Mouse (Mus musculus) spleen, postnatal 4 days (tissue): ENCODE data around the gene Ush1g.

ENCODE experiments used
- DNase-seq, 2 experiments: peaks; one replicate each; pipeline ENCODE4 v3.0.0; 2022; ENCODE audit warnings: low spot score in 2 of 2

Gene Ush1g

DNA sequence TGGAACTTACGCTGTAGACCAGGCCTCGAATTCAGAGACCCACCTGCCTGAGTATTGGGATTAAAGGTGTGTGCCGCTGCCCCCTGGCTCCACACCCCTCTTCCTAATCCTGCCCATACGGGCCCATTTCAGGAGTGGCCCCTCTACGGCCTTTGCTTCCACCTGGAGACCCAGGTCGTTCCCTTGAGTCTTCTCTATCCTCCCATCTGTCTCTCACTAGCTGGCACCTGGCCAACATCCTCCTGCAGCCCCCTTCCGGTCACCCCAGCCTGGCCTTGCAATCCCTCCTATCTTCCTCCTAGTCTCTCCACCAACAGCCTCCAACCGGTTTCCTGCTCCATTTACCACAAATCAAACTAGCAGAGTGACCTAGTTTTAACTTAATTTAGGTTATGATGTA lies 32.0 kb downstream of the Ush1g start:
- no peak for DNase-seq

DNA sequence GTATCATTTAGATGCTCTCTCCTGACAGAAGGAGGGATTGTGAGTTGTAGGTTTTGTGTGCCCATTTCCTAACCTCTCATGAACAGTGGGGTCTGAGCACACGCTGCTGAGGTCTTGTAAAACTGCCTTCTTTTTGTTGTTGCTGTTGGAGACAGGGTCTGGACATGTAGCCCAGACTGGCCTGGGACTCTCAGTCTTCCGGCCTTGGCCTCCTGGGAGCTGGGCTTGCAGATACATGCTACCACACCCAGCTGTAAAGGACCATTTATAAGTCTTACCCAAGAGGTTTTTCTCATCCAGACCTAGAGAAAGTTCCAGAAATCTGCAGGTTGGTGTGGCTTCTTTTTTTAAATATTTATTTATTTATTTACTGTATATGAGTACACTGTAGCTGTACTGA lies 33.5 kb downstream of the Ush1g start:
- no peak for DNase-seq

DNA sequence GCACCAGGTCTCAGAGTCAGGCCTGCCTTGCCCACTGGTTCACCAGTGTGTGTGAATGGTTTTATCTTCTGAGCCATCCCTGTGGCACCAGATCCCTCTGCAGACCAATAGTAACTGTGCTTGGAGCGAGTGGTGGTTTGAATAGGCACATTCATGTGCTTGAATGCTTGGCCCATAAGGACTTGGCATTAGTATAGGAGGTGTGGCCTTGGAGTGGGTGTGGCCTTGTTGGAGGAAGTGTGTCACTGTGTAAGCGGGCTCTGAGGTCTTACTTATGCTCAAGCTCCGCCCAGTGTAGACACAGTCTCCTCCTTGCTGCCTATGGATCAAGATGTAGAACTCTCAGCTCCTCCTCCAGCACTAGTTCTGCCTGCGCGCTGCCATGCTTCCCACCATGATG lies 34.5 kb downstream of the Ush1g start:
- DNase-seq = no peak

DNA sequence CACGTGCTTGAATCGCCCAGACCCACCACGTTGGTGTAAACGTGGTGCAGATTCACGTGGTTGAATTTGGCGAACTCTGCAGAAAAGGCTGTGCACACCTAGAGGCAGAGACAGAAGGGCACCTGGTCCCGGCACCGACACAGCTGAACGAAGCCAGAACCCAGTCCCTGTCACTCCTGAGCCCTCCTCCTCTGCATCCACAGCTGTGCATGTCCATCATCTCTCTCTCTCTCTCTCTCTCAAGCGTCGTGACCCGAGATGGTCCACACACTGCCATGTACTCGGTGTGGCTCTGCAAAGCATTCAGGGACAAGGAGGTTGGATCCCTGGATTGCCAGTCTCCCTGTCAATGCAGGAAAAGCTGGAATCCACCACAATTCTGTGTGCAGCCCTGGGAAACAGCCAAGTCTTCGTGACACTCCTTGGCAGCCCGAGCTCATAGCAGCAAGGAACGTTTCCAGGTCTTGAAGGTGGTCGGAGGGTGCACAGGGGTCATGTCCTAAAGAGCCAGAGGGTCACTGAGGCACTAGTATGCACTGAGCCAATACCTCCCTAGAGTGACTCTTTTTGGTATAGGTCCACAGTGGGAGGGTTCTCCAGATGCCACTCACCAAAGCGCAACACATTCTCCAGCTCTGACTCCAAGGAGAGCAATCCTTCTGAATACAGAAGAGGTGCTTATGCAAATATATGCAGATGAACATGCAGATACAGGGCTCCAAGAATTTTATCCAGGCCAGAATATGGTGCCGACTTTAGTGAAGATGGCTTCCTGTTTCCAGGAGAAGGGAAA lies 35.4 kb downstream of the Ush1g start:
- DNase-seq = no peak

DNA sequence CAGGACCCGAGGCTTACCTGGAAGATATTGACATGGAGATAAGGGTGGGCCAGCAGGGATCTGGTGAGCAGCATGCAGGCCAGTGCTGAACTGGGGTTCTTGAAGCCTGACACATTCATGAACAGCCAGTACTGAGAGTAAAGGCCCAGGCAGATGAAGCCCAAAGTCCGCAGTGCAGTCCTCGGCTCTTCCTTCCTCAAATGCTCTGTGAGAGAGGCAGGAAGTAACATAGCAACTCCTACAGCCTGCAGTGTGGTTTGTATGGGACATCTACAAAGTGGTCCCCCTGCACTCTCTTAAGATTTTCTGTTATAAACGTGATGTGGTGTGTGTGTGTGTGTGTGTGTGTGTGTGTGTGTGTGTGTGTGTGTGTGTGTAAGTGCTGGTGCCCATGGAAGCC lies 36.6 kb downstream of the Ush1g start:
- DNase-seq = no peak

DNA sequence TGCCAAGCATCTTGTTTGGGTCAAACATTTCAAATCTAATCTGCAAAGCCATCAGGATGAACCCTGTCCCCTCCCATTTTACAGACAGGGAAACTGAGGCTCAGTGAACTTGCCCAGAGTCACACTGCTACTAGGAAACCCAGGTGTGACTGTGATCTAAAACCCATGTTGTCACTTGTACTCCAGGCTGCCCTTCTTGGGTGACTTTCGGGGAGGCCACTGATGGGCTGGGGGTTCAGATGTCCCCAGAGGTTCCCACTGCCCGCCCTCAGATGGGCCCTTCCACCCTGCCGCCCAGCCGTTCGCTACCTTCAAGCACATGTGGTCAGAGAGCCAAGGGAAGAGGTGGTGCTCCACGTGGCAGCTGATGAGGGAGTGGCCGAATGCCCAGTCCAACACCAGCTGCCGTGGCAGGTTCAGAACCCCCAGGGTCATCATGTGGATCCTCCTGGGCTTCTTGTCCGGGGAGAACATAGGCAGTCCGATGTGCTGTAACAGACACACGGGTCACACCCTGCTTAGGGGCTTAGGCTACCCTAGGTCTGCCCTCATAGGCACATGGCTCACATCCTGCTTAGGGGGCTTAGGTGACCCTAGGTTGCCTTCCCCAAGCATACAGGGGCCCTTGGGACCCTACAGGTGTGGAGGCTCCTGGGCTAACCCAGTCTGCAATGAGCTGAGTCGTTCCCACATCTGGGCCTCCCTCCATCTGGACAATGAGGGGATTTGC lies 37.8 kb downstream of the Ush1g start:
- DNase-seq = no peak

DNA sequence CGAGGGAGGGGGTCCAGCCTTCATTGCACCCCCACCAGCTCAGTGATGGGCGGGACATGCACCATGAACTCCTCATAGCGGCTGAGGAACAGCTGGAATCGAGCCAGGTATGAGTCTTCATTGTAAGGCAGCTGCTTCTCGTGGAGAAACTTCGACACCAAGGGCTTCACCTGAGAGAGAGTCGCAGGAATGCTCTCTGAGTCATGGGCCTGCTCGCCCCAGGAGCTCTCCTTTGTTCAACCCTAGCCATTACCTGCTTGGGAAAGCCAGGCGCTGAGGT lies 38.4 kb downstream of the Ush1g start:
- no peak for DNase-seq

DNA sequence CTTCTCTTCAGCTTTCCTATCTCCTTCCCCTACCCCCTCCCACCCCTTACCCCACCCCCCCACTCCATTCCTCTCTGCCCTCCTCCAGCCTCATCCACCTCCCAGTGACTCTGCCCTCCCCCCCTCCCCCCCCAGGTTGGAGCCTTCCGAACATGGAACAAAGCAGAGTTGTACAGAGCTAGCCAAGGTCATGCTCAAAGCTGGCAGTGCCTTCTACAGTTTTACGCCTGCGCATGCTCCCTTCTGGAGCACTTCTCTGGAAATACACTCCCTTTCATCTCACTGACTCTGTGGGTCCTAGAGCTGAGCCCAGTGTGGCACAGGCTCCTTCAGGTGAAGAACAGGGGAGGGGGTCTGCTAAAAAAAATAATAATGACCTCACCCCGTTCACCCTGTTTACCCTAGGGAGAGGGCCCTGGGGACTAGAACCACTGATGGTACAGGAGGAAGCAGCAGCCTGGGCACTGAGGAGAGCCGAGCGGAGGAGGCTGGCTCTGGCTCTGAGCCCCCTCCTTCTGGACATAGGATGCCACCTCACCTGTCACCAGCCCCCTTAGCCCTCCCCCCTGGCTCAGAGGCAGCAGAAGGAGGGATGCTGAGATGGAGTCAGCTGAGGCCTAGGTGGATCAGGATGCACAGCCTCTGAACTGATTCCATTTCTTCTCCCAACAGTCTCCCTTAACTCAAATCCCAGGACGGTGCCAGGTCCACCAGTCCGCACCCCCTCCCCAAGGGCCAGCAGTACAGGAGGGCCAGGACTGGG lies 38.9 kb downstream of the Ush1g start:
- DNase-seq = no peak

DNA sequence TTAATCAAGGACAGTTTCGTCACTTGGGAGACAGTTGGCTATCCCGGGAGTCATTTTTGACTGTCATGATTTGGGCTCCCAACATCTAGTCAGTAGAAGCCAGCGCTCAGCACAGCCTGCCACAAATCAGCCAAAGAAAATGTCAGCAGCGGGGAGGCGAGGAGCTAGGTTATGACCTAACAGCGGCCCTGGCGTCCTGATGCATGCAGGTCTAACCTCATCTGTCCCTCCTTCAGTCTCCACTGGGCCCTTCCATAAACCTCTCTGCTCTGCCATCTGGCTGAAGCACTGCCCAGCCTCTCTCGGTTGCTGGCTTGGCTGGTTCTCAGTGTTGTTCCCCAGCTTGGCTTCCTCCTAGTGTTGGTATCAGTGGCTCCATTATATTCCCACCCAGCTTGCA lies 39.5 kb downstream of the Ush1g start:
- no peak for DNase-seq

DNA sequence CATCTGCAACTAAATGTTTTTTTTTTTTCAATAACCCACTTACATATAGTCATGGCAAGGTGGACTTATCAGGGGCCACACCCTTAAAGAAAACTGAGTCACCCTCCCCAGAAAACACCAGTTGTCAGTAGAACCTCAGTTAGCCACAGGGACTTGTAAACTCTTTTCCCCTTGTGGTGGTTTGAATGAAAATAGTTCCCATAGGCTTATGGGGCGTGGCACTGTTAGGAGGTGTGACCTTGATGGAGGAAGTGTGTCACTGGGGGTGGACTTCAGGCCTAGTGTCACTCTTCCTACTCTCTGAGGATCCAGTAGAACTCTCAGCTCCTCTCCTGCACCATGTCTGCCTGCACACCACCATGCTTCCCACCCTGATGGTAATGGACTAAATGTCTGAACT lies 42.1 kb downstream of the Ush1g start:
- DNase-seq = no peak

DNA sequence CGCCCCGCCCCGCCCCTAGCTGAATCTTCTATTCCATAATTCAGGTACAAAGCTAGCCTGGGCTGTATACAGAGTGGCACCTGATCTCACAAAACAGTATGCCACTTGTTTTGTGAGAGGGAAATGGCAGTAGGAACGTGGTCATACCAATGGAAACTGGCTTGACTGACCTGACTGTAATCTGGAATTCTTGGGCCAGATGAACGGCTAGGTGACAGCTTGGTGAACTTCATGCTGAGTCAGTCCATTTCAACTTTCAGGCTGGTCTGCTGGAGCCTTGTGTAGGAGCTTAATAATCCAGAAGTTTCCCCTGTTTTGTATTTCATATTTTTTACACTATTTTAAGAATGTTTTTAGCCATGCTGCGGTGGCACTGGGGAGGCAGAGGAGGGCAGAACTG lies 43.7 kb downstream of the Ush1g start:
- no peak for DNase-seq

DNA sequence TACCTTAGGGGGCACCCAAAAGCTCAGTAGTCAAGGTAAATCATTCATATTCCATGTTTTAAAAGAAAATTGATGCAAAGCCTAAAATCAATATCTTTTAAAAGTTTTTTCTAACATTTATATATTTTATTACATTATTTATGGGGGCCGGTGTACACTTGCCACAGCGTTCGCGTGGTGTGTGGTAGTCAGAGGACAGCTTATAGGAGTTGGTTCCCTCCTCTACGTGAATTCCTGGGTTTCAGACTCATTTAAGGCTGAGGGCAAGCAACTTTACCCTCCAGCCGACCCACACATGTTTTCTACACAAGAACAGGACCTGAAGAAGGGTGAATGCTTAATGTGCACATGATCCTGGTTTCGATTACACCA lies 44.3 kb downstream of the Ush1g start:
- no peak for DNase-seq

DNA sequence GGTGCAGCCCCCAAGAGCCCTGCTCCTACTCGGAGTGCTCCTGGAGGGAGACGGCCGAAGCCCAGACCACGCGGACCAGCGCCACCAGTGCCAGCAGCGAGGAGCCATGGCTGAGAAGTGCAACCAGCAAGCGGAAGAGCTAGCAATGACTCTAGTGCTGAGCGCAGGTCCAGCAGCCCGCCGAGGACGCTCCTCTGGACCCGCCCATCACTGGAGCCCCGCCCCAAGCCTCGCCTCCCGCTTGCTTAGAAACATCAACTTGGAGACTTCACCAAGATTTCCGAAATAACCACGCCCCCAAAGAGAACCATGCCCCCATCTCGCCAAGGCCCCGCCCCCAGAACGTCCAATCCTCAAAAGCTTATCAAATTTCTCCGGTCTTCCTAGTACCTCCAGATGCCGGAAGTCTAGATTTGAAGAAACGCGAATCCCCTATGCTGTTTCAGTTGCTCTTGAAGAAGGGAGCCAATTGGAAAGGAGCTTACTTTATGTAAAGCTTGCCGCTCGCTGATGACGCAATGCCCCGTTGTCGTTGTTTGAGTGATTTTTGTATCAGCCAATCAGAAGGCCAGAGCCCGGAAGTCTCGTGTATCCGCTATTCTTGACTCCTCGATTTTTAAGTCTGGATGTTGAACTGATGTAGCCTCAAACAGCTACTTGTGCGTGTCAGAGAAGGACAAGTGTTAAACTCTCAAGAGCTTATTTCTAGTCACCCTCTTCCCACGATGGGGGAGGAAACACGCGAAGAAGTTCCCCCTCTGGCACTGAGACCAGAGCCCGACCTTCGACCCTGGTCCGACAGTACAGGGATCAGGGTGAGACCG lies 44.8 kb downstream of the Ush1g start, which contains the start of gene Fdxr:
TSS of gene Fdxr (minus strand) at position 271 of the 824 bp plus-strand sequence.
- DNase-seq = peak; percentile 97 to 98

DNA sequence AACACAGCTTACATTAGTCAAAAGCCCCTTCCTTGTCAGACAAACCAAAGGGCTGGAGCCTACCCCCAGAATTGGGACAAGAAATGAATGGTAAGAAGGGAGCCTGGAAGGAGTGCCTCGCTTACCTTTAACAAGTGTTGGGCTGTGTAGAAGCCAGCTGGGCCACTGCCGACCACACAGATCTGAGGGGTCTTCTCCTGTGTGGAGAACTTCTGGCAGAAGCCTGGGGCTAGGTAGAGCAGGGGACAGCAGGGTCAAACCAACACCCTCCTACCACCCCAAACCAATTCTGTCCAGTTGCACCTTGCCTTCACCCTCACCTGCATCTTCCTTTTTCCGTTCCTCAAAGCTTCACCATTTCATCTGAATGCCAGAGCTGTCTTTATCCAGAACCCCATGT lies 45.9 kb downstream of the Ush1g start:
- DNase-seq = no peak

DNA sequence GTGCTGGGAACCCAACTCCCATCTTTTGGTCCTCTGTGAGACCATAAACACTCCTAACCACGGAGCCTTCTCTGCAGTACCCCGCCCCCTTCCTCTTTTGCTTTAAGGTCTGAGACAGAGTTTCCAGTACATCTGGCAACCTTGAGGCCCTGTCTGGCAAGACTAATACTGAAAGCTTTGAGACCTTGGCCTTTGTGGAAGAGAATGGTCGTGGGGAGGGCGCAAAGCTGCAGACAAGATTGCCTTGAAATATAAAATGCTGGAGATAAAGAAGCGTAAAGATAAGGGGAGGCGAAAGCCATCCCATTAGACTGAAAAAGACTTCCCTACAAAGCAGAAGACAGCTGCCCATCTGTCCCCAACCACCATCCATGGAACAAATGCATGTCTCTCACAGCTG lies 46.3 kb downstream of the Ush1g start:
- DNase-seq = no peak

DNA sequence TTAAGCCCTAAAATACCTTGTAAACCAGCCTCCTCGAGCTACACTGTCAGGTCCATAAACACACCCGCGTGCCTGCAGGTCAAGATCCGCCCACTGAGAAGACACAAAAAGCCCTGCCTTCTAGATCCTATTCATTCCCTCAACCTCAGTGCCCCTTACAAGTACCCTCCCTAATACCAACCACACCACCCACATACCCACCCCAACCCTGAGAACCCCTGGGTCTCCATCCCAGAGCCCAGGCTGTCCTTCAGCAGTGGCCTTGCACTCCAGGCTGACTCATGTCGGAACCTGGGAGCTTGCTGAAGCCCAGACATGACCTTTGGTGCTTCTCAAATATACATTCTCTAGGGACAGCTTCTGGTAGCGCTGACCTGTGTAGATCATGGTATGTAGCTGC lies 47.1 kb downstream of the Ush1g start:
- DNase-seq = no peak

DNA sequence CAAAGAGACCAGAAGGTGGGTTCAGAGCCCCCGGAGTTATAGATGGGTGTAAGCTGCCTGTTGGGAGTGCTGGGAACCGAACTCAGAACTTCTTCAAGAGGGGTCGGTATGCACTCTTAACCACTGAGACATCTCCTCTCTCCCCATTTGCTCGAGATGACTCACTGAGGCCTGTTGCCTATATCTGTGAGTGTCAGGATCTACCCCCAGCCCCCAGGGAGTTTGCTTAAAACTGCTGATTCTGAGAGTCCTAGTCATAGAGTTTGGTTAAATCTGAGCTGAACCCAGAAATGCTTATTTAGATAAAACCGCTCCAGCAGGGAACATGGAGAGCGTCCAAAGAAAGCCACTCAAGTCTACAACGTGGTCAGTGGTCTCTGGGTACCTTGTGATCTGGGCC lies 47.7 kb downstream of the Ush1g start:
- no peak for DNase-seq

DNA sequence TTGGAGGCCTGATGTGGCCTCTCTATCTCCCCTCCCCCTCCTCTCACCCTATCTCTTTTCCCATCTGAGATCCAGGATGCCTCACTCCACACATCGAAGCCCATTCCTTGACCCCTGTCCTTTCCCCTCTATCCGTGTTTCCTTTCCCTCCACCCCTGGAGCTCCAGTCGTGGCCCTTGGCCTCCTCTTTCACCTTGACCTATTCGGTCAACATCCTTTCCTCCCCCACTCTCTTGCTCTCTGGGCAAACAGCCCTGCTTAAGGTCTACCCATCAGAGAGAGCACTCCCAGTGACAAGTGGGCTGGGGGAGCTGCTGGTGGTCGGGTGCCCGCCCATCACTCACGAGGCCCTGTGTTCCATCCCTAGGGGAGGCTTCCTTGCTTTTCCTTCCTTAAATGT lies 48.1 kb downstream of the Ush1g start:
- DNase-seq = no peak

DNA sequence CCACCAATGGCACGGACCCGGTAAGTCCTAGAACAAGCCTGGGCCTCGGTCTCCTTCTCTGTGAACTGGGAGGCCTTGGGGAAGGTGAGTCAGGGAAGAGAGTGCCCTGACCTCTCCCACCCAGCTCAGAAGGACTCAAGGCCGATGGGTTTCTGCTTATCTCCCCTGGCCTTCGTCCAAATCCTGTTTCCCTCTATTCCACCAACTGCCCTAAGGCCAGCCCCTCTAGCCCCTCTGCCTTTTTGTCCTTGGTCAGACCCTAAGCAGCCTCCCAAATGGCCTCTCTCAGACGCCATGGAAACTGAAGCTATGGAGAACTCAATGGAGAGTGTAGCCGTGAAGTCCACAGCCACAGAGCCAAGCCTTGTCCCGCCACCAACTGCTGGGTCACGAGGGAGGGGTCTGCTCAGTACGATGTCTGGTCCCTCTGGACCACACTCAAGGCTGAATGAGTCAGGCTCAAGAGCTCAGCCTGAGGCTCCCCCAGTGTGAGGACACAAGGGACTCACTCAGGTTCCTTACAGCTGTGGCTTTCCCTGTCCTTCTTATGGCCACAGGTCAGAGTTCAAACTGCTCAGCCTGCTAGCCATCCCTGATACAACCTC lies 48.8 kb downstream of the Ush1g start:
- DNase-seq = no peak

DNA sequence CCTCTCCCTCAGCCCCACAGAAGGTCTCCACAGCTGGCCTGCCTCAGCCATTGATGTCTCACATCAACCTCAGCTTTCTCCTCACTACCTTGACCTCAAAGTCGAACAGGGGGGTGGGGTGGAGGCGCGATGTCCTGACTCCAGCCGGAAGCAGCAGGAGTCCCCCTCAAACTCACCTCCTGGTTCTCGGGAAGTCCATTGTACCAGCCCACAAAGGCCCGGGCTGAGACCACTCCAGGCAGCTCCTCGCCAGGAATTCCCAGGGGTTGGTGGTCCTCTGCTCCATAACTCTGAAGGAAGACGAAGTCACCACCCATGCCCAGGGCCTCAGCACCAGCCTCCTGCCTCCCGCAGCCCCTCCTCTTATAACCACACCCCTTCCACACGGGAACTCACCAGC lies 50.4 kb downstream of the Ush1g start:
- no peak for DNase-seq

DNA sequence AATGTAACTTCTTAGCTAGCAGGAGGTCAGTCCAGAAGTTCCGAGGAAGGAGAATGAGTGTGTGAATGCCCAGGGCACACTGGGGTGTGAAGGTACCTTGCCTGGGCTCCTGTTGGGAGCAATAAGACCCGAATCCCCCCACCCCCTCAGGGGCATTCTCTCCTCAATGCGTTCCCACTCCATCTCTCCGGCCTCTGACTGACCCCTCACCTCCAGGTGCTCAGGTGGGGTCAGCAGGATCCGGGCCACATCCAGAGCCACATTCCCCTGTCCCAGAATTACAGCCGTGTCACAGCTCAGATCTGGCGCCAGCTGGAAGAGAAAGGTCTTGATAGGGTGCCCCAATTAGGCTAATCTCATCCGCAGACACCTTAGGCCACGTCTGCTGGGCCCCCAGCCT lies 50.8 kb downstream of the Ush1g start:
- DNase-seq = no peak
